Mouse (Mus musculus) embryonic fibroblast, embryonic 13.5 days (primary cell): ENCODE measurements around the gene Flt1. TPM values are rescaled to one million over a fixed set of nuclear protein-coding genes. Genes with fewer than 3 reads are reported as not detected.
"Not testable (repeated sequence)": the region's sequence is repeated elsewhere in the genome, so short reads cannot be mapped to it uniquely, and the experiment has no call there.

Source experiments
- H3K27ac ChIP-seq: 2 replicates; pipeline ENCODE4 v1.5.1; 2012; ENCODE audit warnings: low read length, control low read depth, inconsistent platforms; ENCODE audit not compliant: insufficient read depth
- H3K4me1 ChIP-seq: 2 replicates; pipeline ENCODE4 v1.6.1; 2011; ENCODE audit warnings: low read length; ENCODE audit not compliant: control insufficient read depth, insufficient read depth
- H3K4me3 ChIP-seq: 2 replicates; pipeline ENCODE4 v1.5.1; 2011; ENCODE audit warnings: mild to moderate bottlenecking, control low read depth, low read length; ENCODE audit not compliant: insufficient read depth
- CTCF ChIP-seq: IDR thresholded peaks from 2 replicates; pipeline ENCODE4 v1.5.1; 2011; ENCODE audit warnings: mild to moderate bottlenecking, control low read depth, low read length, moderate library complexity, borderline replicate concordance; ENCODE audit not compliant: insufficient read depth
- POLR2A ChIP-seq: IDR thresholded peaks from 2 replicates; pipeline ENCODE4 v1.6.1; 2011; ENCODE audit warnings: low read depth, mild to moderate bottlenecking, control low read depth, low read length, moderate library complexity
- polyA plus RNA-seq: library from polyadenylated mRNA; stranded (reverse); fragments of >200 nt; gene quantifications from 2 replicates; pipeline ENCODE4 v1.2.4, GENCODE M21; 2011; ENCODE audit warnings: low read depth; ENCODE audit not compliant: missing spikeins, insufficient read length

Flt1 gene
- polyA plus RNA-seq, 1 experiment, result 38.2 TPM

DNA sequence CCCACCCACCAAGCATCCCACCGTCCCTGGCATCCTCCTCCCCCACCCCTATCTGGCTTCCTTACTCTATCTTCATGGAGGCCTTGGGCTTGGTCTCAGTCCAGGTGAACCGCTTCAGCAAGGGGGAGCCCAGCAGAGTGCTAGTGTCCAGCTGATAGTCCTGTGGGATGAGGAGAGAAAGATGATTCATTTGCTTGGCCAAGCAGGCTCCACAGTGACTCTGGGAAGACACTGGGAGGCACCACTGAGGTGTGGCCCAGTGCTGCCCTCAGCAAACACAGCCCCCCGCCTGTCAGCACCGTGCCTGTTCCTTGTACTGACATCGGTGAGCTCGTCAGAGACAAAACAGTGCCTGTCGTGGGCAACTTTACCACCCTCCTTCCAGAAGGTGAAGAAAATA is 159.5 kb downstream of the Flt1 start:
- H3K4me3 ChIP-seq, result no peak overlapping the region
- TF ChIP-seq CTCF (no peak), POLR2A (no peak)
- H3K27ac ChIP-seq, result no peak overlapping the region
- no peaks in the 10 kb centered on the region for H3K4me1 ChIP-seq

DNA sequence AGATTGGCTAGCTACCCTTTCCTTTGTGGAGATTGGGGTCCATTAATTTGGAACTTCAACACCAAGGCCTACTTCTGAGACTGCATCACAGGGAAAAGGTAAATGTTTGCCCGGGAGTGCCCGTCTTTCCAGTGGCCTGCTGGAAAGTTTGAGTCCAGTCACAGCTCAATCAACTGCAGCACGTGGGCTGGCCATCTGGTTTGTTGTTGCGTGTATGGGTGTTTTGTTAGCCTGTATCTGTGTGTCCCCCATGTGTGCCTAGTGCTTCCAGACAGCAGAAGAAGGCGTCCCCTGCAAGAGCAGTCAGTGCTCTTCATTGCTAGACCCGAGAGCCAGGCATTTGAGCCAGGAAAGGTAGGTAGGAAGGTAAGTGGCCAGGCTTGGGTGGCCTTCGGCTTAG is 160.4 kb downstream of the Flt1 start:
- Histone ChIP-seq H3K4me3 (no peak overlapping the region), H3K27ac (no peak overlapping the region), H3K4me1 (no peaks in the 10 kb centered on the region)
- TF ChIP-seq POLR2A (no peak), CTCF (no peak)

DNA sequence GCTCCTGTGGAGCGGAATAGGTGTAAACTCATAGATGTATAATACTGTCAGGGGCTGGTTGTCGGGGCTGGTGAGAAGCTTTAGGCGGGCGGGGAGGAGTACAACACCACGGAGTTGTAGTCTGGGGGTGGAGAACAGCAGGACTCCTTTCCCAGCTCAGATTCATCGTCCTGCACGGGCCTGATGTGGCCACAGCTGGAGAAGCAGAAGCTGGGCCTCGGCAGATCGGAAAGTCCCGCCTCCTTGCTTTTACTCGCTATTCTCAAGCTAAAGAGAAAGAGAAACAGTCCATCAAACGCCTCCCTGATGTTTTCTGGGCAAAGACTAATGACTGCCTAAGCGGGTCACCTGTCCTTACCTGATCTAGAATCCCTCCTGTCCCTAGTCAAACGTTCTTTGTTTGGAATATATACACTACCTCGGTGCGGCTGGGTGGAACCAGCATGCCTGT is 161.6 kb downstream of the Flt1 start:
- TF ChIP-seq POLR2A, result no peak
- no peak for TF ChIP-seq CTCF
- H3K4me3 ChIP-seq, result no peak overlapping the region
- no peaks in the 10 kb centered on the region for H3K4me1 ChIP-seq
- no peak overlapping the region for H3K27ac ChIP-seq

DNA sequence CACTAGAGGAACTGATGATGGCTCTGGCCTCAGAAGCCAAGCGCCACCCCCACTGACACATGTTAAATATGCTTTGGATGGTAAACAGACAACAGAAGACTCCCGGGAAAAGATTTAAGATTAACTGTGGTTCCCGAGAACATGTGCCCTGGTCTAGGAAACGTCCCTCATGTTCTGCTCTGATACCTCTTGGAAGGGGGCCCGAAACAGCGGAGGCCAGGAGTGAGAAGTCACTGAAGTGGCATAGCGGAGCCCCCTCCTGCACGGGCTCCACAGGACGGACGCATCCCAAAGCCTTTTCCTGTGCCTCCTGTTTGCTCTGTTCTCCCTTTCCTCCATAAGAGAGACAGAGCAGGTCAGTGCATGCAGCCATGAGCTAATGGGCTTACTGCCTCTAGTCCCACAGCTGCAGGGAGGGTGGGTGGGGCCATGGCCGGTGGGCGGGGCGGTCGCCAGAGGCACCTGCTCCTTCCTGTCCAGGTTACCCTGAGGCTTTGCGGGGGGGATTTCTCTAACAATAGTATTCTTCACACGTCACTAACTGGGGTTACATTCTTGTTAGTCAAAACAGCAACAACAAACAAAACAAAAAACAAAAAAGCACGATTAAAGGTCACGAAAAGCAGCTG is 162.2 kb downstream of the Flt1 start:
- Histone ChIP-seq H3K4me3 (no peak overlapping the region), H3K27ac (no peak overlapping the region), H3K4me1 (no peaks in the 10 kb centered on the region)
- TF ChIP-seq CTCF, result no peak
- no peak for TF ChIP-seq POLR2A

DNA sequence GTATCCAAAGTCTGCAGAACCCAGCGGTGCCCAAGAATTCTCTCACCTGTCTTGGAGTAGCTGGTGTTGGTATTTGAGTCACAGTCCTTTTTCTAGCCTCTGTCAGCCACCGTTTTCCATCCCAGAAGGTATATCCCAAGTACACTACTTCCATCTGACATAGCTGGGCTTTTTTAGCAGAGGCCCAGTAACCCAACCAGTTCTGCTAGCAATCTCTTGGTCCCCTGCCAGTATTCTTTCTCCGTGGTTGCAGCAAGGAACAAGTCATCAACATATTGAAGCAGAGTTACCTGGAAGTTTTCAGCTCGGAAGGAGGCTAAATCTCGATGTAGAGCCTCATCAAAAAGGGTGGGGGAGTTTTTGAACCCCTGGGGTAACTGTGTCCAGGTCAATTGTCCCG is 168.2 kb downstream of the Flt1 start:
- not testable (repeated sequence) for H3K4me1 ChIP-seq, H3K4me3 ChIP-seq, H3K27ac ChIP-seq

DNA sequence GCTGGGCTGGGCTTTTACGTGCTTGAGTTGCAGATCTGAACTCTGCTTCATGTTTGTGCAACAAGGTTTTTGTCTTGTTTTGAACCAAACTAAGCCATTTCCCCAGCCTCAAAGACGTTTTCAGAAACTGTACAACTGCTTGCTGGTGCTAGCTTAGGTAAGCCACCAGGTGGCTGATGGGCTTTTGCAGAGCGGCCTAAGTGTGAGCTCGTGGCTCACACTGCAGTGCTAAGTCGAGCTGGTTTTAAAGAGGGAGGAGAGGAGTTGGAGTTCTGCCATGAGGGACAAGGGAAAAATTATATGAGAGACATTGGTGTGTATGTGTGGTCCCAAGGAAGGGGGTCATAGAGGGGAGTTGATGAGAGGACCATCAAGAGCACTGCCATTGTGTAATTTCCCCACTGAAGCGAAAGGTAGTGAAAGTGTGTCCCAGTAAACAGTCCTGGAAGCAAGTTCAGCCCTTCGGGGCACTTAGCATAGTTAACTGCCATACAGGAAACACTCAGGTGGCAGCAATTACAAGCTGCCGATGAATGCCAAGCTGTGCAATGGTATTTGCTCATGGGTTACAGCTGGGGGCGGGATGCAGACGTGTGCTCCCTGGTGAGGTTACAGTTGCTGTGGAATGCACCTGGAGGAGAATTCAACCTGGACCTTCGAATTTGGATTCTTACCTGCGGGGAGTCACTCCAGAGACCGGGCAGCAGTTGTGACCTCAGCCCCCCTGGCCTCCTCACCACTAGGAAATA is 173.8 kb downstream of the Flt1 start:
- H3K4me3 ChIP-seq, result no peak overlapping the region
- H3K27ac ChIP-seq, result no peak overlapping the region
- TF ChIP-seq CTCF, result no peak
- no peak for TF ChIP-seq POLR2A
- no peaks in the 10 kb centered on the region for H3K4me1 ChIP-seq

DNA sequence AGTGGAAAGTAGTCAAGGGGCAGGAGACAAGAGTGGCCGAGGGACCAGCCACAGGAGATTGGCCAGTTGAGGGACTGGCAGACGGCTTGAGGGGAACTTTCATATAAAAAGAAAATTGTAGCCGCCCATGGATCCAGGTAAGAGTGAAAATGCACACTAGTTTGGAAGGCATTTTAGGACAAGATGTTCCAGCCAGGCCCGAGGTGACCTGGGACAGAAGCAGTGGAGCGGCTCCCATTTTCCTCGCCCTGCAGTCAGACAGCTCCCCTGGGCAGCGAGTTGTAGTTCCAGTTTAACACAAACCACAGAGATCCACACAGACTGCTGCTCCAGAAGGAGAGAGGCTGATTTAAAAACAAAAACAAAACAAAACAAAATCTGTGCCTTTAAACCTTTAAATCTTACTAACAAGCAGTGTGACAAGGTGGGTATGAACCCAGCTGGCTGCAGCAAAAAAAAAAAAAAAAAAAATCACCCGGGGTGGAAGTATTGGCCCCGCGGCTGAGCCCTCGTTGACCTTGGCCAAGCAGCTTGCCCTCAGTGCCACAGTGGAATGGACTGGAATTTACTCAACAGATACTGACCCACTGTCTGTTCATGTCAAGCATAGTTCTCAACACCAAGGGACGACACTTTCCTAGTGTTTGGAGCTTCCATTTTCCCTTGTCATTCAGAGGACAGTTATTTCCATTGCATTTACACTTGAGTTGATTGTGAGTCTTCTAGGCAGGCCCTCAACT is 176.6 kb downstream of the Flt1 start:
- TF ChIP-seq CTCF (no peak), POLR2A (no peak)
- Histone ChIP-seq H3K4me3 (no peak overlapping the region), H3K4me1 (no peaks in the 10 kb centered on the region), H3K27ac (no peak overlapping the region)

DNA sequence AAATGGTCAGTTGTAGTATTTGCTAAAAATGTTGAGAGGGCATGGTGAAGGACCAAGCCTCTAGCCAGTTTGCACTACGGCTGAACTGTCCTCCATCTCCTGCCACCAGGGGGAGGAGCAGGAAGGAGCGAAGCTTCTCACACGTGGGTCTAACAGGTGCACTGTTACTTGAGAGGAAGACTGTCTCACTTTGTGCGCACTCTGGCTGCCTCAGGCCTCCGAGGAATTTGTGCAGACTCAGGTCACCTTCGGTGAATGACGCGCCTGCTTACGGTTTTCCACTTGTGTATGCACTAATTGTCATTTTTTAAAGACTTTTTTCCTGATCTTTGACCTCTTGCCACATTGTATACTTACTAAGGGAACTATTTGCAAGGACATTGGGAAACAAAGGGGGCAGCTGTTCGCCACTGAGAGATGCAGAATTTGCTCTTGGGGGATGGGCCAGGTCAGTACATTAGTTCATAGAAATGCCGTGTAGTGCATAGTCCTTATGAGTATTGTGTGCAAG is 180.0 kb downstream of the Flt1 start:
- TF ChIP-seq CTCF (peak; percentile 75; the same call in 1 of the 2 replicates), POLR2A (no peak)
- H3K4me3 ChIP-seq, result no peak overlapping the region
- H3K4me1 ChIP-seq, result no peaks in the 10 kb centered on the region
- H3K27ac ChIP-seq, result no peak overlapping the region

DNA sequence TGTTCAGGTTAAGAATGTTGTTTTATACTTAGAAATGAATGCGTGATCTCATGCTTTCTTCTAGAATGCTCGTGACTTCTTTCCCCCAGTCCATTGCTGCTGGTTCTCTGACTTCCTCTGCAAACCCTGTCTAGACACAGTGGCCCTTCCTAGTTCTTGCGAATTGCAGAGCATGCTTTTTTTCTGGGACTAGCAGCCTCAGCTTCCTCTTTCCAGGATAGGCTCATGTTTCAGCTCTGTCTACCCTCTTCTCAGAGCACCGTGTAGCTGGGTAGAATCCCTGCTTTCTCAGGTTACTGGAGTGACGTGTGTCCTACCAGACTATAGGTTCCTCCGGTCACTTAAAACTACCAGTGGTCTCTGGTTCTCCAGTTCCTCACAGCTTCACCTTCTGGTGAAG is 183.5 kb downstream of the Flt1 start:
- no peak overlapping the region for H3K27ac ChIP-seq
- no peaks in the 10 kb centered on the region for H3K4me1 ChIP-seq
- H3K4me3 ChIP-seq, result no peak overlapping the region
- no peak for TF ChIP-seq POLR2A
- no peak for TF ChIP-seq CTCF

DNA sequence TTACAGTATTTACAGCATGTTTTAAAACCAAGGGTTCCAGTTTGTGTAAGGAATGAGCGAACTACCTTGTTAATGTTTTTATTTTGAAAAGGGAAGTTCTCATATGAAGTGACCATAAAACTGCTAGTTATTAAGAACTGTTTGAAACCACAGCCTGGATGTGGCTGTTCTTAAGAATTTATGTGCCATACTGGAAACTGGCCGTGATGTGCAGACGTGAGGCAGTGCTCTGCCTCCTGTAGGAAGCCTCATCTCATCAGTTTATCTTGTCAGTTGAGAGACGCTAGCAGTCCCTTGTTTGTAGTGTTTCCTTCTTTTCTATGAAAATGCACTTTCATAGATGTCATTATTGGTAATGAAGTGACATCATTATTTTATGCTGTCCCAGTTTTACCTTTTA is 186.0 kb downstream of the Flt1 start:
- TF ChIP-seq POLR2A, result no peak
- TF ChIP-seq CTCF, result no peak
- Histone ChIP-seq H3K27ac (no peak overlapping the region), H3K4me1 (no peaks in the 10 kb centered on the region), H3K4me3 (no peak overlapping the region)
